Mouse (Mus musculus) gastrocnemius, postnatal 4 days (tissue): Measurements from ENCODE around the gene Tub. TPM values are rescaled to one million over a fixed set of nuclear protein-coding genes. Genes with fewer than 3 reads are reported as not detected.

ENCODE experiments used
- DNase-seq, 2 experiments: peaks; one replicate each; pipeline ENCODE4 v3.0.0; 2021 to 2022; ENCODE audit warnings: low spot score in 2 of 2, mixed read lengths in 2 of 2
- total RNA-seq, 2 experiments: library from RNA; stranded (reverse); gene quantifications; 2 replicates each; pipeline ENCODE4 v1.2.3; 2021

The Tub gene
- total RNA-seq, 2 experiments from 2014 or later = 5.7 to 8.3 TPM

DNA sequence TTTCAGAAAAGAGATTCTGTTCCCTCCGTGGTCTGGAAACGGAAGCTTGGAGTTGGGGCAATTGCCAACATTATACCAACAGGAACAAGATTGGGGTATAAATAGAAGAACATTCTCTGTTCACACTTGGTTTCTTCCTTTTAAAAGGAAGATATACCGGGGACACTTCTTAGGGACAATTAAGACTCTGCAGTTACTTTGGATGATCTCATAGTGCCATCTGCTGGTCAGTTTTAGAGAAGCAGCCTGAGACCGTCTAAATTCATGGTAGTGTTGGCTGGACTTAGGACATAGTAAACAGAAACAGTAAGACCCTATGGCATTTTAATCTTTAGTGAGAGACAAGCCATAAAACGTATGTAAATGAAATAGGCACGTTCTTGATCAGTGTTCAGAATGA lies 78.1 kb downstream of the Tub start:
- no peak for DNase-seq

GRCm38 (mm10) chr7:109029961-109030465 lies 79.9 kb downstream of the Tub start:
- no peak for DNase-seq

DNA sequence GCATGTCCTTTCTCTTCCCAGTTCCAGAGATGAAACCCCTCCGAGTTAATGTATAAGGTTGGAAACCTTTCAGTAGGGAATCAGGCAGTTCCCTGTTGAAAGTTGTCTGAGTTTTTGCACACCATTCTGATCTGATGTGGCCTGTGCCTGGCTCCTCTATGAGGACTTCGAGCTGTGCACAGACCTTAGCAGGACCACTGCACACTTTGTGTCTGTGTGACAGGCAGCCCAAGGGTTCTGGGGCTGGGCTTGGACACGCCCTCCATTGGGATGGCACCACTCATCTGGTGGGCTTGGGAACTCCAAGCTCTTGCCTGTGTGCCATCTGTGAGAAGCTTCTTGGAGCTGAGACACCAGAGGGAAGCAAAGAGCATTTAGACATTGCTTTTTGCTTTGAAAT lies 81.2 kb downstream of the Tub start:
- no peak for DNase-seq

- no peak for DNase-seq
Observed at GRCm38 (mm10) chr7:109032054-109032453, 81.9 kb downstream of the Tub start.

- DNase-seq = no peak
Observed at GRCm38 (mm10) chr7:109038121-109038735, 88.1 kb downstream of the Tub start.

- no peak for DNase-seq
Observed at GRCm38 (mm10) chr7:109038987-109039386, 88.8 kb downstream of the Tub start.

DNA sequence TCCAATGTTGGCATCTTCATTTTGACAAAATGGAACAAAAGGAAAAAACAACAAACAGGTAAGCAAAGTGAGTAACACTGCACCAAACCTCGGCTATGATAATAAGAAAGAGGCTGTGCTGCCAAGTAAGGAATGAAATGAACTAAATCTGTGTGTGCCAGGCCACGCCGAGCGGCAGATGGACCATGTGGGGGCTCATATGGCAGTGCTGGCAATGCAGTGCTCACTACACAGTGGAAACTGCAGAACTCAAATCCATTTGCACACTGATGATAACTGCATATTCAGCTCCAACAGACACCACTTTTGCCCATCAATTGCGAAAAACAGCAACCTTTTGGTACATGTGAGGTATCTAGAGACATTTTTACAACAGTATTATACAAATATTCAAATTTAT lies 89.3 kb downstream of the Tub start:
- no peak for DNase-seq

GRCm38 (mm10) chr7:109045876-109046275 lies 95.7 kb downstream of the Tub start:
- DNase-seq = no peak

DNA sequence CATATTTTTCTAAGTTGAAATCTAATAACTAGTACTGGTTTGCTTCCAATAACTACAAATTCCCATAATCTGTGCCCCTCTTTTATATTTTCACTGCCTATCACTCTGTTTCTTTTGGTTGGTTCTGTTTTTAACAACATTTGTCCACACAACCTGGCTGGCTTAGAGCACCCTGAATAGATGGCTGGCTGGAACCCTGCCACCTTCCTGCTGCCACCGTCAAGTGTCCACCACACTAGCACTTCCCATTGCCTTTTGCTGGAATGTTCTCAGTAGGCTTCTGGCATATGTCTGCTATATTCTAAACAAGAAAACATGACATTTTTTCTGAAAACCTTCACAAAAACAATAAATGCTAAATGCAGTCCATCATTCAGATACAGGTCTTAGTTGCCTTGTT lies 100.7 kb downstream of the Tub start:
- DNase-seq = no peak

GRCm38 (mm10) chr7:109059536-109059935 lies 109.4 kb downstream of the Tub start:
- DNase-seq = no peak

GRCm38 (mm10) chr7:109069641-109070040 lies 119.5 kb downstream of the Tub start:
- no peak for DNase-seq

DNA sequence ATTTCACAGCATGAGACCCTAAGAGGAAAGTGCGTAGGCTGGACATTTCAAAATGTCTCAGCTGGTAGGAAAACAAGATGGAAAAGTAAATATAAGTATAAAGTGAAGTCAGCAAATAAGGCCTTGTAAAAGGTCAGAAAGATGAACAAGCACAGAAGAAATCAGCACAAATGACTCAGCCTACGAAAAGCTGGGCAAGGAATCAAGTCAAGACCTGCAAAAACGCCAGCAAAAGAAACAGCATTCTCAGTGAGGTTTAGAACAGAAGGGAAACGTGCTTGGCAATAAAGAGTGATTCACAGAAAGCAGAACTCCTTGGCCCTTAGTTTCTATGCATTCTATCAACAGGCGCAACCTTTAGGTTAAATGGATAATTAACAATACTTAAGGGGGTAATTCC lies 122.2 kb downstream of the Tub start:
- no peak for DNase-seq

- peak in 1 of 2 experiments; percentile 37 for DNase-seq
Observed at GRCm38 (mm10) chr7:109082269-109083112, 132.4 kb downstream of the Tub start.

- peak in 1 of 2 experiments; percentile 15 for DNase-seq
Observed at GRCm38 (mm10) chr7:109083113-109083812, 133.1 kb downstream of the Tub start, which contains the start of gene Ric3. TSS of gene Ric3 (minus strand) at chr7:109083331.

- no peak for DNase-seq
Observed at GRCm38 (mm10) chr7:109083813-109084184, 133.7 kb downstream of the Tub start.

Other genes starting within 250 kb of the Tub start
- gene Olfr512, start 237.0 kb upstream of the Tub start, total RNA-seq = not detected
- not detected for gene Olfr513, start 199.4 kb upstream of the Tub start, total RNA-seq
- gene Olfr514, start 124.3 kb upstream of the Tub start, total RNA-seq = not detected
- not detected for gene Olfr516, start 99.8 kb upstream of the Tub start, total RNA-seq
- not detected for gene Olfr517, start 78.0 kb upstream of the Tub start, total RNA-seq
- gene Olfr518, start 65.3 kb upstream of the Tub start, total RNA-seq = not detected
- gene Olfr519, start 55.9 kb upstream of the Tub start, total RNA-seq = not detected
- gene Nlrp10, start 20.2 kb upstream of the Tub start, total RNA-seq = under 1 TPM; 0.44 to 0.47 TPM
- gene Eif3f, start 15.9 kb upstream of the Tub start, total RNA-seq = 100 to 1,000 TPM; 163 to 167 TPM
- 1 to 10 TPM; 1.4 to 1.7 TPM for gene Ric3, start 133.0 kb downstream of the Tub start, total RNA-seq
- 1 to 10 TPM; 4.9 to 5.0 TPM for gene Lmo1, start 224.9 kb downstream of the Tub start, total RNA-seq